Mouse (Mus musculus): ENCODE measurements around the gene Slc36a2.

- TF ChIP-seq POLR2A (IDR thresholded peaks at IDR 0.05; ENCODE audit: control insufficient read depth, low read depth, low read length) (no peak), CTCF (IDR thresholded peaks at IDR 0.05; ENCODE audit: control insufficient read depth, insufficient read depth, insufficient replicate concordance, low read depth, low read length) (no peak)
These were observed 50.5 kb downstream of the Slc36a2 start for GRCm38 (mm10) chr11:55134407-55134806.
